Mouse (Mus musculus) forebrain, embryonic 14.5 days (tissue): ENCODE results near the gene Cfap58. TPM values are rescaled to one million over a fixed set of nuclear protein-coding genes. Genes with fewer than 3 reads are reported as not detected.

Experiments
- ATAC-seq: fragments of 200-750 bp; cut with Nextera tagmentation; 2 replicates; pipeline ENCODE4 v1.8.0; 2017; ENCODE audit warnings: mild to moderate bottlenecking, moderate library complexity
- DNase-seq: peaks from one replicate; pipeline ENCODE4 v3.0.0-alpha.2; 2015; ENCODE audit warnings: low spot score
- H3K27ac ChIP-seq: fragments of 300-500 bp; sonication (generic); 2 replicates; pipeline ENCODE4 v1.5.1; 2014; ENCODE audit warnings: low read depth, mild to moderate bottlenecking, control low read depth, low read length, moderate library complexity
- H3K27me3 ChIP-seq: fragments of 300-500 bp; sonication (generic); replicated peaks from 2 replicates; pipeline ENCODE4 v1.6.1; 2014; ENCODE audit warnings: low read length, control low read depth, mixed read lengths; ENCODE audit not compliant: control insufficient read depth, insufficient read depth
- H3K36me3 ChIP-seq: fragments of 300-500 bp; sonication (generic); 2 replicates; pipeline ENCODE4 v1.6.1; 2014; ENCODE audit warnings: low read length, control low read depth; ENCODE audit not compliant: control insufficient read depth, insufficient read depth
- H3K4me1 ChIP-seq: fragments of 300-500 bp; sonication (generic); 2 replicates; pipeline ENCODE4 v1.6.1; 2014; ENCODE audit warnings: antibody characterized with exemption, low read length, control low read depth; ENCODE audit not compliant: control insufficient read depth, insufficient read depth
- H3K4me2 ChIP-seq: fragments of 300-500 bp; sonication (generic); 2 replicates; pipeline ENCODE4 v1.6.1; 2014; ENCODE audit warnings: mild to moderate bottlenecking, control low read depth, low read length
- H3K4me3 ChIP-seq: fragments of 300-500 bp; sonication (generic); 2 replicates; pipeline ENCODE4 v1.5.1; 2014; ENCODE audit warnings: low read depth, low read length, control low read depth
- H3K9ac ChIP-seq: fragments of 300-500 bp; sonication (generic); 2 replicates; pipeline ENCODE4 v1.6.1; 2014; ENCODE audit warnings: mild to moderate bottlenecking, low read length, control low read depth, moderate library complexity
- H3K9me3 ChIP-seq: fragments of 300-500 bp; sonication (generic); replicated peaks from 2 replicates; pipeline ENCODE4 v1.6.1; 2016; ENCODE audit warnings: low read length, control low read depth, mixed read lengths; ENCODE audit not compliant: control insufficient read depth
- WGBS: fragments of 180-500 bp; shearing (Covaris S2); extraction: QIAGEN DNeasy Blood & Tissue Kit; methylation state at CpG from one replicate; pipeline ENCODE4 v1.1.7; 2014; 5-methylcytosine and 5-hydroxymethylcytosine counted together
- polyA plus RNA-seq: library from polyadenylated mRNA; unstranded; fragments of >200 nt; fragmentation: Nextera tagmentation; extraction: Ambion mirVana; gene quantifications from 2 replicates; pipeline ENCODE4 v1.2.1, GENCODE M21; 2014

Cfap58 gene
- polyA plus RNA-seq, 1 experiment from 2014 or later: 0.50 TPM

GRCm38 (mm10) chr19:47910751-47911150 lies 26.7 kb upstream of the Cfap58 start:
- no peak for DNase-seq
- Histone ChIP-seq H3K4me2 (no peak overlapping the region), H3K27ac (no peak overlapping the region), H3K4me1 (peaks cover 16% of the 10 kb centered on the region), H3K9ac (no peak overlapping the region), H3K9me3 (no peaks in the 10 kb centered on the region), H3K36me3 (no peaks in the 10 kb centered on the region), H3K4me3 (no peak overlapping the region), H3K27me3 (no peaks in the 10 kb centered on the region)
- 83% methylated on average over 4 of the region's 4 CpGs for WGBS
- no peak for ATAC-seq

GRCm38 (mm10) chr19:47913344-47913743 lies 24.1 kb upstream of the Cfap58 start:
- 94% methylated on average over 7 of the region's 7 CpGs for WGBS

GRCm38 (mm10) chr19:47914191-47914590 lies 23.3 kb upstream of the Cfap58 start:
- Histone ChIP-seq H3K4me3 (no peak overlapping the region), H3K9me3 (no peaks in the 10 kb centered on the region), H3K36me3 (no peaks in the 10 kb centered on the region), H3K4me2 (no peak overlapping the region), H3K4me1 (peaks cover 27% of the 10 kb centered on the region), H3K27ac (no peak overlapping the region), H3K9ac (no peak overlapping the region), H3K27me3 (no peaks in the 10 kb centered on the region)
- WGBS: 94% methylated on average over 4 of the region's 4 CpGs
- ATAC-seq (no peak), DNase-seq (no peak)

More at GRCm38 (mm10) chr19:47913344-47913743, 24.1 kb upstream of the Cfap58 start:
- Histone ChIP-seq H3K27ac (no peak overlapping the region), H3K9me3 (no peaks in the 10 kb centered on the region), H3K4me2 (no peak overlapping the region), H3K9ac (no peak overlapping the region), H3K27me3 (no peaks in the 10 kb centered on the region), H3K36me3 (no peaks in the 10 kb centered on the region), H3K4me1 (peaks cover 30% of the 10 kb centered on the region), H3K4me3 (no peak overlapping the region)
- no peak for ATAC-seq
- DNase-seq: no peak

- 77% methylated on average over 4 of the region's 4 CpGs for WGBS
- no peak overlapping the region for H3K9ac ChIP-seq
- no peaks in the 10 kb centered on the region for H3K27me3 ChIP-seq
- H3K9me3 ChIP-seq: no peaks in the 10 kb centered on the region
- no peaks in the 10 kb centered on the region for H3K36me3 ChIP-seq
- ATAC-seq: no peak
- H3K4me2 ChIP-seq: no peak overlapping the region
- no peak overlapping the region for H3K4me3 ChIP-seq
- no peak for DNase-seq
- peaks cover 17% of the 10 kb centered on the region for H3K4me1 ChIP-seq
- H3K27ac ChIP-seq: no peak overlapping the region
These were observed 22.2 kb upstream of the Cfap58 start for GRCm38 (mm10) chr19:47915251-47915650.

- DNase-seq (no peak), ATAC-seq (no peak)
- Histone ChIP-seq H3K27ac (no peak overlapping the region), H3K4me1 (peaks cover 17% of the 10 kb centered on the region), H3K4me2 (peak overlapping the region; percentile 56), H3K27me3 (no peaks in the 10 kb centered on the region), H3K36me3 (no peaks in the 10 kb centered on the region), H3K9me3 (no peaks in the 10 kb centered on the region), H3K4me3 (peak overlapping the region; percentile 61), H3K9ac (peak overlapping the region; percentile 75)
- 9% methylated on average over 4 of the region's 4 CpGs for WGBS
These were observed 20.1 kb upstream of the Cfap58 start for GRCm38 (mm10) chr19:47917396-47917795.

- H3K9ac ChIP-seq: peak overlapping the region; percentile 75
- DNase-seq: no peak
These were observed 19.5 kb upstream of the Cfap58 start for GRCm38 (mm10) chr19:47918016-47918415.

GRCm38 (mm10) chr19:47918455-47919101 lies 18.9 kb upstream of the Cfap58 start:
- Histone ChIP-seq H3K36me3 (no peaks in the 10 kb centered on the region), H3K4me3 (peak overlapping the region; percentile 61), H3K4me1 (peaks cover 17% of the 10 kb centered on the region), H3K4me2 (peak overlapping the region; percentile 56), H3K9me3 (no peaks in the 10 kb centered on the region), H3K27ac (peak overlapping the region; percentile 61), H3K9ac (peak overlapping the region; percentile 75), H3K27me3 (no peaks in the 10 kb centered on the region)
- DNase-seq (peak; percentile 51), ATAC-seq (peak; percentile 35)
- WGBS: 0% methylated on average over 29 of the region's 29 CpGs

More at GRCm38 (mm10) chr19:47918016-47918415, 19.5 kb upstream of the Cfap58 start:
- Histone ChIP-seq H3K36me3 (no peaks in the 10 kb centered on the region), H3K27me3 (no peaks in the 10 kb centered on the region), H3K4me3 (peak overlapping the region; percentile 61), H3K27ac (no peak overlapping the region), H3K4me1 (peaks cover 17% of the 10 kb centered on the region), H3K4me2 (peak overlapping the region; percentile 56), H3K9me3 (no peaks in the 10 kb centered on the region)
- ATAC-seq: no peak
- WGBS: 4% methylated on average over 9 of the region's 9 CpGs

GRCm38 (mm10) chr19:47919126-47919965 lies 18.1 kb upstream of the Cfap58 start, which contains the start of the genes Cfap43 and Itprip:
Gene Cfap43 (minus strand): TSS chr19:47919287.
Gene Itprip (minus strand): TSS chr19:47919299.
- H3K4me2 ChIP-seq: peak within 1 kb of the TSS; percentile 56
- H3K27me3 ChIP-seq: no peaks in the 10 kb centered on the region
- no peaks in the 10 kb centered on the region for H3K36me3 ChIP-seq
- peak within 1 kb of the TSS; percentile 74 for H3K27ac ChIP-seq
- peak within 1 kb of the TSS; percentile 61 for H3K4me3 ChIP-seq
- peaks cover 17% of the 10 kb centered on the region for H3K4me1 ChIP-seq
- 0% methylated on average over 48 of the region's 48 CpGs for WGBS
- H3K9ac ChIP-seq: peak within 1 kb of the TSS; percentile 75
- ATAC-seq: peak; percentile 84
- DNase-seq: peak; percentile 89
- no peaks in the 10 kb centered on the region for H3K9me3 ChIP-seq
